Mouse (Mus musculus): ENCODE data around the gene Otoa. TPM values are rescaled to one million over a fixed set of nuclear protein-coding genes. Genes with fewer than 3 reads are reported as not detected.

The Otoa gene
- total and polyA plus RNA-seq, 2 experiments from 2014 or later, result 0.16 to 0.48 TPM

GRCm38 (mm10) chr7:121150662-121151061, 69.2 kb downstream of the Otoa start:
- DNase-seq (no peak), ATAC-seq (no peak)
- Histone ChIP-seq H3K36me3 (ENCODE audit: insufficient read depth) (no peaks in the 10 kb centered on the region), H3K27ac (ENCODE audit: low read depth, low read length) (no peak overlapping the region), H3K9ac (no peak overlapping the region), H3K9me3 (ENCODE audit: low read length) (no peaks in the 10 kb centered on the region), H3K27me3 (ENCODE audit: insufficient read depth, low read length) (no peaks in the 10 kb centered on the region; the same call in 1 of the 2 replicates), H3K4me3 (ENCODE audit: low read depth, low read length) (no peak overlapping the region), H3K4me2 (ENCODE audit: low read depth) (no peak overlapping the region), H3K4me1 (ENCODE audit: insufficient read depth) (no peaks in the 10 kb centered on the region)
- 84% methylated on average over 5 of the region's 5 CpGs for WGBS
- no peak for TF ChIP-seq CTCF (IDR thresholded peaks at IDR 0.05; ENCODE audit: low read depth)

- Histone ChIP-seq H3K9me3 (ENCODE audit: low read length) (no peaks in the 10 kb centered on the region), H3K9ac (no peak overlapping the region), H3K4me3 (ENCODE audit: low read depth, low read length) (no peak overlapping the region), H3K4me1 (ENCODE audit: insufficient read depth) (no peaks in the 10 kb centered on the region), H3K4me2 (ENCODE audit: low read depth) (no peak overlapping the region), H3K27me3 (ENCODE audit: insufficient read depth, low read length) (no peaks in the 10 kb centered on the region; the same call in 1 of the 2 replicates), H3K27ac (ENCODE audit: low read depth, low read length) (no peak overlapping the region), H3K36me3 (ENCODE audit: insufficient read depth) (no peaks in the 10 kb centered on the region)
- 98% methylated on average over 2 of the region's 2 CpGs for WGBS
- no peak for TF ChIP-seq CTCF (IDR thresholded peaks at IDR 0.05; ENCODE audit: low read depth)
- DNase-seq, result no peak
- ATAC-seq, result no peak
These were observed 70.7 kb downstream of the Otoa start for GRCm38 (mm10) chr7:121152186-121152585.

GRCm38 (mm10) chr7:121165616-121166015, 84.2 kb downstream of the Otoa start:
- Histone ChIP-seq H3K27ac (ENCODE audit: low read depth, low read length) (no peak overlapping the region), H3K27me3 (ENCODE audit: insufficient read depth, low read length) (no peaks in the 10 kb centered on the region; the same call in 1 of the 2 replicates), H3K4me3 (ENCODE audit: low read depth, low read length) (no peak overlapping the region), H3K9ac (no peak overlapping the region), H3K4me1 (ENCODE audit: insufficient read depth) (no peaks in the 10 kb centered on the region), H3K9me3 (ENCODE audit: low read length) (no peaks in the 10 kb centered on the region), H3K4me2 (ENCODE audit: low read depth) (no peak overlapping the region), H3K36me3 (ENCODE audit: insufficient read depth) (no peaks in the 10 kb centered on the region)
- DNase-seq (no peak), ATAC-seq (no peak)
- WGBS, result 48% methylated on average over 1 of the region's 1 CpGs
- no peak for TF ChIP-seq CTCF (IDR thresholded peaks at IDR 0.05; ENCODE audit: low read depth)

- H3K4me2 ChIP-seq (ENCODE audit: low read depth), result no peak overlapping the region
- H3K9me3 ChIP-seq (ENCODE audit: low read length), result no peaks in the 10 kb centered on the region
- no peaks in the 10 kb centered on the region; the same call in 1 of the 2 replicates for H3K27me3 ChIP-seq (ENCODE audit: insufficient read depth, low read length)
- peak; percentile 53 for ATAC-seq
- no peak overlapping the region for H3K27ac ChIP-seq (ENCODE audit: low read depth, low read length)
- TF ChIP-seq CTCF (IDR thresholded peaks at IDR 0.05; ENCODE audit: low read depth), result no peak
- 6% methylated on average over 6 of the region's 6 CpGs for WGBS
- DNase-seq, result no peak
- no peak overlapping the region for H3K4me3 ChIP-seq (ENCODE audit: low read depth, low read length)
- no peaks in the 10 kb centered on the region for H3K36me3 ChIP-seq (ENCODE audit: insufficient read depth)
- H3K4me1 ChIP-seq (ENCODE audit: insufficient read depth), result no peaks in the 10 kb centered on the region
- H3K9ac ChIP-seq, result no peak overlapping the region
These were observed 90.4 kb downstream of the Otoa start for GRCm38 (mm10) chr7:121171888-121172287.

- Histone ChIP-seq H3K9ac (no peak overlapping the region), H3K36me3 (ENCODE audit: insufficient read depth) (no peaks in the 10 kb centered on the region), H3K4me2 (ENCODE audit: low read depth) (no peak overlapping the region), H3K27me3 (ENCODE audit: insufficient read depth, low read length) (no peaks in the 10 kb centered on the region), H3K4me3 (ENCODE audit: low read depth, low read length) (no peak overlapping the region), H3K9me3 (ENCODE audit: low read length) (no peaks in the 10 kb centered on the region), H3K4me1 (ENCODE audit: insufficient read depth) (no peaks in the 10 kb centered on the region), H3K27ac (ENCODE audit: low read depth, low read length) (no peak overlapping the region)
- ATAC-seq, result no peak; the same call in 1 of the 2 replicates
- TF ChIP-seq CTCF (IDR thresholded peaks at IDR 0.05; ENCODE audit: low read depth), result no peak
- DNase-seq, result peak; percentile 20
- WGBS, result 68% methylated on average over 9 of the region's 9 CpGs
These were observed 105.8 kb downstream of the Otoa start for GRCm38 (mm10) chr7:121187201-121187786.

GRCm38 (mm10) chr7:121188976-121189375, 107.5 kb downstream of the Otoa start:
- Histone ChIP-seq H3K27me3 (ENCODE audit: insufficient read depth, low read length) (no peaks in the 10 kb centered on the region), H3K4me3 (ENCODE audit: low read depth, low read length) (no peak overlapping the region), H3K9me3 (ENCODE audit: low read length) (no peaks in the 10 kb centered on the region), H3K36me3 (ENCODE audit: insufficient read depth) (no peaks in the 10 kb centered on the region), H3K27ac (ENCODE audit: low read depth, low read length) (no peak overlapping the region), H3K4me2 (ENCODE audit: low read depth) (no peak overlapping the region), H3K9ac (no peak overlapping the region), H3K4me1 (ENCODE audit: insufficient read depth) (no peaks in the 10 kb centered on the region)
- DNase-seq, result no peak
- no peak for TF ChIP-seq CTCF (IDR thresholded peaks at IDR 0.05; ENCODE audit: low read depth)
- no peak for ATAC-seq
- WGBS, result 93% methylated on average over 7 of the region's 7 CpGs

- ATAC-seq, result peak; percentile 75
- Histone ChIP-seq H3K4me3 (ENCODE audit: low read depth, low read length) (no peak overlapping the region), H3K36me3 (ENCODE audit: insufficient read depth) (no peaks in the 10 kb centered on the region), H3K9ac (no peak overlapping the region), H3K4me2 (ENCODE audit: low read depth) (no peak overlapping the region), H3K27ac (ENCODE audit: low read depth, low read length) (no peak overlapping the region), H3K27me3 (ENCODE audit: insufficient read depth, low read length) (no peaks in the 10 kb centered on the region), H3K4me1 (ENCODE audit: insufficient read depth) (peaks cover 4% of the 10 kb centered on the region; the same call in 1 of the 2 replicates), H3K9me3 (ENCODE audit: low read length) (no peaks in the 10 kb centered on the region)
- DNase-seq, result peak; percentile 80
- 30% methylated on average over 8 of the region's 8 CpGs for WGBS
- TF ChIP-seq CTCF (IDR thresholded peaks at IDR 0.05; ENCODE audit: low read depth), result no peak
These were observed 117.5 kb downstream of the Otoa start for GRCm38 (mm10) chr7:121198933-121199332.
